Mouse (Mus musculus) lung, postnatal 0 days (tissue): Measurements from ENCODE around the gene Pbx4.

Source experiments
- CTCF ChIP-seq: IDR thresholded peaks from 2 replicates; pipeline ENCODE4 v1.5.1; 2016; ENCODE audit warnings: antibody characterized with exemption, mild to moderate bottlenecking
- EP300 ChIP-seq: IDR thresholded peaks from 2 replicates; pipeline ENCODE4 v1.6.1; 2016; ENCODE audit warnings: antibody characterized with exemption, mild to moderate bottlenecking, control low read depth

GRCm38 (mm10) chr8:69874155-69874554, 41.9 kb downstream of the Pbx4 start:
- TF ChIP-seq CTCF, result peak; percentile 85
- no peak for TF ChIP-seq EP300
